Mouse (Mus musculus) lung, embryonic 16.5 days (tissue): ENCODE data around the gene Auts2. TPM values are rescaled to one million over a fixed set of nuclear protein-coding genes. Genes with fewer than 3 reads are reported as not detected.

ENCODE experiments used
- ATAC-seq: fragments of 200-750 bp; cut with Nextera tagmentation; 2 replicates; pipeline ENCODE4 v1.8.0; 2017; ENCODE audit warnings: low read depth, mild to moderate bottlenecking, moderate library complexity
- H3K27ac ChIP-seq: fragments of 300-500 bp; sonication (generic); 2 replicates; pipeline ENCODE4 v1.5.1; 2014; ENCODE audit warnings: mild to moderate bottlenecking, control low read depth, low read length
- H3K27me3 ChIP-seq: fragments of 300-500 bp; sonication (generic); 2 replicates; pipeline ENCODE4 v1.6.1; 2014; ENCODE audit warnings: low read depth, low read length, mixed read lengths; ENCODE audit not compliant: control insufficient read depth, insufficient read depth
- H3K36me3 ChIP-seq: fragments of 300-500 bp; sonication (generic); 2 replicates; pipeline ENCODE4 v1.6.1; 2014; ENCODE audit warnings: low read length; ENCODE audit not compliant: control insufficient read depth, insufficient read depth
- H3K4me1 ChIP-seq: fragments of 300-500 bp; sonication (generic); replicated peaks from 2 replicates; pipeline ENCODE4 v1.6.1; 2014; ENCODE audit warnings: low read length, mixed read lengths; ENCODE audit not compliant: control insufficient read depth, insufficient read depth
- H3K4me2 ChIP-seq: fragments of 300-500 bp; sonication (generic); 2 replicates; pipeline ENCODE4 v1.6.1; 2014; ENCODE audit warnings: low read depth, low read length, control low read depth
- H3K4me3 ChIP-seq: fragments of 300-500 bp; sonication (generic); 2 replicates; pipeline ENCODE4 v1.5.1; 2014; ENCODE audit warnings: mild to moderate bottlenecking, low read length, control low read depth
- H3K9ac ChIP-seq: fragments of 300-500 bp; sonication (generic); 2 replicates; pipeline ENCODE4 v1.6.1; 2014; ENCODE audit warnings: low read length, control low read depth
- H3K9me3 ChIP-seq: fragments of 300-500 bp; sonication (generic); 2 replicates; pipeline ENCODE4 v1.6.1; 2016; ENCODE audit warnings: low read length; ENCODE audit not compliant: control insufficient read depth
- WGBS: fragments of 180-500 bp; shearing (Covaris S2); extraction: QIAGEN DNeasy Blood & Tissue Kit; methylation state at CpG from one replicate; pipeline ENCODE4 v1.1.7; 2014; 5-methylcytosine and 5-hydroxymethylcytosine counted together
- polyA plus RNA-seq: library from polyadenylated mRNA; unstranded; fragments of >200 nt; fragmentation: Nextera tagmentation; extraction: Ambion mirVana; gene quantifications from 2 replicates; pipeline ENCODE4 v1.2.1, GENCODE M21; 2015

The Auts2 gene
- polyA plus RNA-seq, 1 experiment from 2014 or later: 12.3 TPM

DNA sequence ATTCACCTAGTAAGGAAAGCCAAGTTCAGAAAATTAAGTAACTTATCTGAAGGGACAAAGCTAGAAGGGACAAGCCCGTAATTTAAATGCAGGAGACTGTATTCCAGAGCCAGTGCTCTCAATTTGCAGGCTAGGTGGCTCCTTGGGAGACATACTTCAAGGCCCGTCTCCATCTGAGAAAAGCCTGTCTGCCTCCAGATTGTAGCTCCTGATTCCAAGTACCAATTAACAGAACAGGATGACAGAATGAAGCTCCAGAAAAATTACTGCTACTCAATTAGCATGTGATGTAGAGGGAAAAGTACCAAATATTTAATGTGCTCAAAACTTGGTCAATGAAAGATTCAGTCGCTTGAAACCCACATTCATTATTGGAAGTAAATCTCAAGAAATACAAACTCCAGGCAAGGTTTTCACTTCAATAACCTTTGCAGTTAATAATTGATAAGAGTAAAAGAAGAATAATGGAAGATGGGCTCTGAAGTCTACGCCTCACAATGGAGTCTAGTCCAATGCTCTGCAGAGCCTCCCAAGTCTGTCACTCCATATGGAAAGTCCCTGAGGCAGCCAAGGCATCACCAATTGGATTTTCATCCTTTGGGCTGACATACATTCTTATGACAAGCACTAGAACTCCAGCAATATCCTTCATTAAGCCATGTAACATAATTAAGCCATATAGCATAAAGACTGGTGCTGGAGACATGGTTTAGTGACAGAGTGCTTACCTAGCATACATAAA lies 97.8 kb downstream of the Auts2 start:
- H3K4me3 ChIP-seq: no peak overlapping the region
- H3K9me3 ChIP-seq: no peaks in the 10 kb centered on the region
- no peaks in the 10 kb centered on the region for H3K36me3 ChIP-seq
- no peaks in the 10 kb centered on the region for H3K27me3 ChIP-seq
- H3K4me1 ChIP-seq: no peaks in the 10 kb centered on the region; the same call in 1 of the 2 replicates
- no peak overlapping the region for H3K27ac ChIP-seq
- WGBS: 90% methylated on average over 4 of the region's 4 CpGs
- no peak overlapping the region for H3K4me2 ChIP-seq
- ATAC-seq: no peak
- H3K9ac ChIP-seq: no peak overlapping the region

DNA sequence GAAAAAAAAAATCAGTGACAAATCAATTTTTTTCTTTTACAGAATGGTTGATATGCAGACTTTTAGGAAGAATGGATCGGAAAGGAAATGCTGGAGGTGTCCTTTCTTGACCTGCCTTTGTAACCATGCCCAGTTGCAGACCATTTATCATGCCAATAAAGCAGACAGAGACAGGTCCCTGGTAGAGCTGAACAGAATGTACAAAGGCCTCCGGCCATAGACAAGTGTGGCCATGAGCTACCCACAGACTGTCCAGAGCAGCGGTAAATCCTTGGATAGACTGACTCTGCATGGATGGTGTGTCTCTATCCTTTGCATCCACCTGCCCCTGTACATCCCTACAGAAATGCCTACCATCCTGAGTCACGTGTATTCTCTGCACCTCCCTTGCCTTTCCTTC lies 100.2 kb downstream of the Auts2 start:
- Histone ChIP-seq H3K9ac (no peak overlapping the region), H3K27me3 (no peaks in the 10 kb centered on the region), H3K4me2 (no peak overlapping the region), H3K36me3 (no peaks in the 10 kb centered on the region), H3K27ac (no peak overlapping the region), H3K9me3 (no peaks in the 10 kb centered on the region), H3K4me1 (no peaks in the 10 kb centered on the region; the same call in 1 of the 2 replicates), H3K4me3 (no peak overlapping the region)
- 79% methylated on average over 4 of the region's 4 CpGs for WGBS
- no peak for ATAC-seq

DNA sequence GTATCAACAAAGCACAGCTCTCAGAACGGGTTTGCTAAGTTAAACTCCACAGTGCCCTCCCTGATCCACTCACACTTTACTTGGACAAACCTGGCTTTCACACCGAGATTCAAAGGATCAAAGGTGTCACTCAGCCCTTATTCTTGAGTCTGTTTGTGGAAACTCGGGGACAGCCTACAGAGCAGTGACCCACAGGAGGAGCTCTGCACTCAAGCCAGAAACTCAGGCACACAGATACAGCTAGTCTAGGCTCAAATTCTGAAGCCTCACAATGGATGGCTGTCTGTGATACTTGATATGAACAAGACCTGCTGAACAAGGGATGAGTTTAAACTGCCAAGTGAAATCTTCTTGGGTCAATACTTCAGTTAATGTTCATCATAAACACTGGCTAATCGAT lies 104.7 kb downstream of the Auts2 start:
- Histone ChIP-seq H3K9ac (no peak overlapping the region), H3K4me2 (no peak overlapping the region), H3K36me3 (no peaks in the 10 kb centered on the region), H3K27me3 (no peaks in the 10 kb centered on the region), H3K9me3 (no peaks in the 10 kb centered on the region), H3K4me3 (no peak overlapping the region), H3K4me1 (peaks cover 7% of the 10 kb centered on the region), H3K27ac (no peak overlapping the region)
- peak; percentile 38; the same call in 1 of the 2 replicates for ATAC-seq
- 37% methylated on average over 4 of the region's 4 CpGs for WGBS

GRCm38 (mm10) chr5:132437994-132438393 lies 105.2 kb downstream of the Auts2 start:
- H3K36me3 ChIP-seq: no peaks in the 10 kb centered on the region
- H3K9me3 ChIP-seq: no peaks in the 10 kb centered on the region
- H3K9ac ChIP-seq: no peak overlapping the region
- no peak overlapping the region for H3K4me3 ChIP-seq
- peak; percentile 61; the same call in 1 of the 2 replicates for ATAC-seq
- no peak overlapping the region for H3K27ac ChIP-seq
- H3K4me2 ChIP-seq: no peak overlapping the region
- H3K4me1 ChIP-seq: peaks cover 7% of the 10 kb centered on the region
- WGBS: 19% methylated on average over 8 of the region's 8 CpGs
- no peaks in the 10 kb centered on the region for H3K27me3 ChIP-seq

- Histone ChIP-seq H3K4me1 (peaks cover 7% of the 10 kb centered on the region), H3K27me3 (no peaks in the 10 kb centered on the region), H3K36me3 (no peaks in the 10 kb centered on the region), H3K4me2 (no peak overlapping the region), H3K4me3 (no peak overlapping the region), H3K27ac (no peak overlapping the region), H3K9me3 (no peaks in the 10 kb centered on the region), H3K9ac (no peak overlapping the region)
- no peak for ATAC-seq
- WGBS: 76% methylated on average over 8 of the region's 8 CpGs
Measured at GRCm38 (mm10) chr5:132437478-132437877, 105.7 kb downstream of the Auts2 start.

GRCm38 (mm10) chr5:132436901-132437300 lies 106.2 kb downstream of the Auts2 start:
- Histone ChIP-seq H3K27me3 (no peaks in the 10 kb centered on the region), H3K9me3 (no peaks in the 10 kb centered on the region), H3K4me1 (peaks cover 7% of the 10 kb centered on the region), H3K4me3 (no peak overlapping the region), H3K27ac (no peak overlapping the region), H3K4me2 (no peak overlapping the region), H3K36me3 (no peaks in the 10 kb centered on the region), H3K9ac (no peak overlapping the region)
- peak; percentile 77 for ATAC-seq
- 7% methylated on average over 1 of the region's 1 CpGs for WGBS

DNA sequence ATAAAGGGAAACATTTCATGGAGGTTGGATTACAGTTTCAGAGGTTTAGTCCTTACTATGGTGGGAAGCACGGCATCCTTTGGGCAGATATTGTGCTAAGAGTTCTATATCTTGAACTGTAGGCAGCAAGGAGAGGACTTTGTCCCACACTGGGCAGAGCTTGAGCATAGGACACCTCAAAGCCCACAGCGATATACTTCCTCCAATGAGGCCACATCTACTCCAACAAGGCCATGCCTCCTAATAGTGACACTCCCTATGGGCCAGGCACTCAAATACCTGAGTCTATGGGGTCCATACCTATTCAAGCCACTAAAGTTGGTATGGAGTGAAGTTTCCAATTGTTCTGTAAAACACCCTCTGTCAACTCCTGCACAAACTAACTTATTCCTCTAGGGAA lies 106.7 kb downstream of the Auts2 start:
- Histone ChIP-seq H3K27me3 (no peaks in the 10 kb centered on the region), H3K9me3 (no peaks in the 10 kb centered on the region), H3K9ac (no peak overlapping the region), H3K4me1 (peaks cover 7% of the 10 kb centered on the region), H3K4me3 (no peak overlapping the region), H3K27ac (no peak overlapping the region), H3K4me2 (no peak overlapping the region), H3K36me3 (no peaks in the 10 kb centered on the region)
- 96% methylated on average over 2 of the region's 2 CpGs for WGBS
- no peak for ATAC-seq

DNA sequence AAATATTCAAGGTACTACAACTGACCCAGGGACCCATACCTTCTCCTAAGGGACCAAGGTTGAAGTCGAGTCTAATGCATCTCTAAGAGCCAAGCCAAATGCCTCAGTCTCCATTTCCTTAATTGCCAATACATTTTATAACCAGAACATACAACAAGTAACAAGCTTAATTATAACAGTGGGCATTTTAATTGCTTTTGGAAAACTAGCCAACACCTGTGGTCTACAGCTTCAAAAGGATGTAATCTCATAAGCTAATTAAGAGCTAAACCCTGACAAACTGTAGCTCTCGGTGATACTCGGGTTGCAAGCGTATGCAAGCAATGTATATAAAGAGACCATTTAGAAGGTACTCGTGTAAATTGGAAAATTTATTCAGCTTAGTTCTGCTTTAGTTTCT lies 107.7 kb downstream of the Auts2 start:
- no peak overlapping the region for H3K4me2 ChIP-seq

DNA sequence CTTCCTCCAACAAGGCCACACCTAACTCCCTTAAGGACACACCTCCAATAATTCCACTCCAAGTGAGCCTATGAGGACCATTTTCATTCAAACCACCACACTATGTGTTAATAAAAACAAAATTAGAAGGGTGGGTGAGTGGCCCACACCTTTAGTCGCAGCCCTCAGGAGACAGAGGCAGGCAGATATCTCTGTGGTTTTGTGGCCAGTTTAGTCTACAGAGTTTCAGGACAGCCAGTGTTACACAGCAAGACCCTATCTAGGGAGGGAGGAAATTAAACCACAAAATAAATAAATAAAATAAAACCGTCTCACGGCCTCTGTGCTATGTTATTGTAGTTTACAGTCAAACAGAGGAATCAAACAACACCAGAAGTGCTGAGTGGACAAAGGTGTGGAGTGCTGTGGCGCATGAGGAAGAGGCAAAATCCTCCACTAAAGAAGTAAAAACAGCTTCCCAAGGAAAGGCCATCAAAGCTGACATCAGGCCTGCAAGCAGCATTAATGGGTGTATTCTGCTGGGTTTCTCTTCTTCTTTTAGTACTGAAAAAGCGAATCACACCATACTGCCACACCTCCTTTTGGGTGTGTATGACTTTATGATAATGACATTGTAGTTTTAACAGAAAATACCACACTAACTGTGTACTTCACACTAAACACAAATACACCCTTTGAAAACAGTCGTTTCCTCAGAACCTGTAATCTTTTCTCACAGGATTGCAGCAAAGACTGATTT lies 109.6 kb downstream of the Auts2 start:
- Histone ChIP-seq H3K9me3 (no peaks in the 10 kb centered on the region), H3K27me3 (no peaks in the 10 kb centered on the region), H3K27ac (no peak overlapping the region), H3K4me1 (peaks cover 7% of the 10 kb centered on the region), H3K4me2 (no peak overlapping the region), H3K36me3 (no peaks in the 10 kb centered on the region), H3K9ac (no peak overlapping the region), H3K4me3 (no peak overlapping the region)
- WGBS: 81% methylated on average over 6 of the region's 6 CpGs
- no peak for ATAC-seq

More for the DNA sequence above, 107.7 kb downstream of the Auts2 start:
- no peak overlapping the region for H3K9ac ChIP-seq
- no peak for ATAC-seq
- H3K27ac ChIP-seq: no peak overlapping the region
- H3K27me3 ChIP-seq: no peaks in the 10 kb centered on the region
- H3K4me1 ChIP-seq: peaks cover 7% of the 10 kb centered on the region
- WGBS: 87% methylated on average over 5 of the region's 5 CpGs
- H3K9me3 ChIP-seq: no peaks in the 10 kb centered on the region
- no peaks in the 10 kb centered on the region for H3K36me3 ChIP-seq
- H3K4me3 ChIP-seq: no peak overlapping the region
